Mouse (Mus musculus) lung, postnatal 0 days (tissue): Measurements from ENCODE around the gene Gpr45.

ENCODE experiments used
- CTCF ChIP-seq: IDR thresholded peaks from 2 replicates; pipeline ENCODE4 v1.5.1; 2016; ENCODE audit warnings: antibody characterized with exemption, mild to moderate bottlenecking
- EP300 ChIP-seq: IDR thresholded peaks from 2 replicates; pipeline ENCODE4 v1.6.1; 2016; ENCODE audit warnings: antibody characterized with exemption, mild to moderate bottlenecking, control low read depth

DNA sequence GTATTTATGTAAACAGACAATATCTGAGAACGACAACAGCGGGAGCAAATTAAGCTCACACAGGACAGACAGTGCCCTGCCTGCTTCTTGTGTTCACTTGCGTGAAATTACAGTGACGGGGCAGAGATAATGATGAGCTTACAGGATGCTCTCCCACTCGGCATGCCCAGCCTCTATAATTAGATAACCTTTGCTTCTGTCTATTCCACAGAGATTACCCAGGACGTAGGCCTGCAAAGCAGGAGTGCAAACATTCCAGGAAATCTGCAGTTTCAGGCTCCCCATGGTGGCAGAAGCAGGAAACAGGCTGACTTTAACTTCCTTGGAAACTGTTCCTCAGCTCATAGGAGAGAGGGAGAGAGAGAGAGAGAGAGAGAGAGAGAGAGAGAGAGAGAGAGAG lies 89.6 kb downstream of the Gpr45 start:
- TF ChIP-seq CTCF (peak; percentile 14; the same call in 1 of the 2 replicates), EP300 (no peak)
